7 mouse cellular contexts compared by ENCODE assay signal in genomic region chr9:86742959-86743911, GRCm38 (mm10). TPM values are rescaled to one million over a fixed set of nuclear protein-coding genes. Genes with fewer than 3 reads are reported as not detected.
DNase-seq lines count a peak whose midpoint lies in the region; ATAC-seq and TF ChIP-seq lines count a peak whose summit lies in the region.

Gene Prss35 (plus strand): TSS chr9:86743649.

- peak; percentile 72 for DNase-seq in embryo, embryonic 10.5 days (ENCODE audit: low spot score)
- no peak for DNase-seq in heart, postnatal 0 days (ENCODE audit: low spot score)
- DNase-seq in liver, result peak; percentile 16
- peak; percentile 55 for DNase-seq in retina, embryonic 14.5 days (ENCODE audit: low spot score)
- no peak for DNase-seq in cerebellum, adult 11-12 months

- 7% methylated on average over 19 of the region's 19 CpGs for WGBS in heart, postnatal 0 days

- H3K9ac ChIP-seq in heart, postnatal 0 days (replicated peaks; ENCODE audit: low read depth, low read length), result 0 out of 2 replicates have a peak within 1 kb of the TSS, but pooled peaks have one; percentile 17

- ATAC-seq in megakaryocyte, adult 5-6 weeks (ENCODE audit: poor library complexity, severe bottlenecking), result no peak; the same call in 1 of the 2 replicates
- ATAC-seq in heart, postnatal 0 days (ENCODE audit: insufficient read depth, low read depth), result peak; percentile 40

- H3K36me3 ChIP-seq in megakaryocyte, embryonic 14.5 days (replicated peaks; ENCODE audit: low read length), result no peaks in the 10 kb centered on the region
- H3K36me3 ChIP-seq in heart, postnatal 0 days (replicated peaks; ENCODE audit: control insufficient read depth, insufficient read depth, low read length), result no peaks in the 10 kb centered on the region

- peak; percentile 33; the same call in 1 of the 2 replicates for TF ChIP-seq CTCF in heart, postnatal 0 days (IDR thresholded peaks at IDR 0.05; ENCODE audit: low read depth)

- H3K27ac ChIP-seq in heart, postnatal 0 days (ENCODE audit: low read depth), result no peak within 1 kb of the TSS

- peak within 1 kb of the TSS; percentile 50 for H3K4me2 ChIP-seq in heart, postnatal 0 days (ENCODE audit: low read depth, low read length)

- H3K4me3 ChIP-seq in megakaryocyte, embryonic 14.5 days (replicated peaks), result peak within 1 kb of the TSS; percentile 80
- H3K4me3 ChIP-seq in heart, postnatal 0 days (ENCODE audit: low read depth, low read length), result peak within 1 kb of the TSS; percentile 30

- no peaks in the 10 kb centered on the region for H3K9me3 ChIP-seq in megakaryocyte, embryonic 14.5 days
- no peaks in the 10 kb centered on the region for H3K9me3 ChIP-seq in heart, postnatal 0 days (replicated peaks; ENCODE audit: control insufficient read depth, low read length)

- H3K27me3 ChIP-seq in megakaryocyte, embryonic 14.5 days (replicated peaks), result peaks cover 11% of the 10 kb centered on the region
- H3K27me3 ChIP-seq in heart, postnatal 0 days (ENCODE audit: control insufficient read depth, insufficient read depth, low read length), result no peaks in the 10 kb centered on the region

- TF ChIP-seq EP300 in heart, postnatal 0 days (IDR thresholded peaks at IDR 0.05; ENCODE audit: low read depth), result no peak

- H3K4me1 ChIP-seq in megakaryocyte, embryonic 14.5 days, result peaks cover 15% of the 10 kb centered on the region
- H3K4me1 ChIP-seq in heart, postnatal 0 days (ENCODE audit: control insufficient read depth, insufficient read depth), result no peaks in the 10 kb centered on the region

RNA-seq across cellular contexts. Expression of gene Prss35, which starts in this region (rescaled TPM):
- not detected in 2 replicates for polyA plus RNA-seq in megakaryocyte, embryonic 14.5 days (2012; ENCODE audit: insufficient read depth, low replicate concordance)
- not detected in 2 replicates for total RNA-seq in megakaryocyte, adult 5-6 weeks (2015)
- total RNA-seq in megakaryocyte, adult 5-6 weeks (2017), result not detected in 2 replicates
- 7.2 and 10.1 TPM in 2 replicates for total RNA-seq in heart, postnatal 0 days (2014; rRNA removed; ENCODE audit: low replicate concordance)
- polyA plus RNA-seq in heart, postnatal 0 days (2015; fragmentation: Nextera tagmentation; extraction: Ambion mirVana), result 8.1 and 12.2 TPM in 2 replicates

Comparison
In these comparisons a context has a peak if more than half of its experiments do, and no peak if none do; other contexts are left out.
1. DNase-seq: peak in embryo, embryonic 10.5 days (single experiment), liver (single experiment) and retina, embryonic 14.5 days (single experiment); none in heart, postnatal 0 days (single experiment) and cerebellum, adult 11-12 months (single experiment).